Mouse (Mus musculus): ENCODE data around the gene Mapkapk2. TPM values are rescaled to one million over a fixed set of nuclear protein-coding genes. Genes with fewer than 3 reads are reported as not detected.

Gene Mapkapk2
- polyA plus RNA-seq, 1 experiment from 2014 or later, result 42.6 TPM

DNA sequence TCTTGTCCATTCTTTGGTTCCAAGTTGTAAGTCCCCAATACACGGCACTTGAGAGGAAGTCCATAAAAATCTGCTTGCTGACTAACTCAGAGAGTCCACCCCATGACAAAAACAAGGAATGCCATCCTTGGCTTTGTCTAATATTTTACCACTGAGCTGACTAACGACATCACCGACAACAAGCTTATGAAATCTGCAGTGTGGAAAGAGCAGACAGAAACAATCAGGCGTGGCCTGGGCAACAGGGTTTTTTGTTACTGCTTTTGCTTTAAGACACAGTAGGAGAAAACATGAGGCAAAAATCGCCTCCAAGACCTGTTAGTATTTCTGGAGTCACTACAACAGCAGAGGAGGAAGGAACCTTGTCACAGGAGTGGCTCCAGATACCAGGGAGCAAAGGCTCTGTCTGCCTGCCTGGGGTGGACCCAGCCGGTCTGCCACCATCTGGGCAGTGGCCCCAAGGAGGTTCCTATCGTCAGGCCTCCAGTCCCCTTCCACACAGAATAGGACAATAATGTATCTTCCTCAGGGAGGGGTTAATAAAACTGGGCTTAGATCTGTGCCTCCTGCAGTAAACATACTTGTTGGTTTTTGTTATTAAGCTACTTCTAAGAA, 25.1 kb downstream of the Mapkapk2 start:
- H3K27me3 ChIP-seq (replicated peaks), result no peaks in the 10 kb centered on the region
- ATAC-seq, result peak; percentile 76
- no peaks in the 10 kb centered on the region for H3K36me3 ChIP-seq
- WGBS, result 75% methylated on average over 7 of the region's 7 CpGs
- H3K4me3 ChIP-seq (replicated peaks), result no peak overlapping the region
- no peak overlapping the region for H3K4me2 ChIP-seq (replicated peaks)
- no peaks in the 10 kb centered on the region for H3K9me3 ChIP-seq
- no peak overlapping the region; the same call in 1 of the 2 replicates for H3K27ac ChIP-seq
- H3K9ac ChIP-seq, result no peak overlapping the region
- H3K4me1 ChIP-seq (replicated peaks), result peaks cover 15% of the 10 kb centered on the region

DNA sequence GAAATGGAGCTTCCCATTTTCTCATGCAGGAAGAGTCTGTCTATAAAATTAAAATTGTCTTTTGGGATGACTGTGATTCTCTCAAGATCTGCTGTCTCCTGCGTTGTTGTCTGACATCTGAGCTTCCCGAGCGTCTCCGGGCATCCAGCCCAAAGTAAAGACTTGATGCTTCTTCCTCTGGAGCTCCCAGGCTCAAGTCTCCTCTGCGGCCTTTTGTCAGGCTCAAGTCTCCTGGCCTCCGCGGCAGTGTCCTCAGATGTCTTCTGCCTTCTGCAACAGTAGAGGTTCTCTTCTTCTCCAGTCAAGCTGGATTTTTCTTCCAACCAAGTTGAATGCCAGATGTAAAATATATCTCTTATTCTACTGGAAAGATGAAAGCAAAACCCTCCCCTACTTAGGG, 28.6 kb downstream of the Mapkapk2 start:
- no peaks in the 10 kb centered on the region for H3K9me3 ChIP-seq
- no peak overlapping the region for H3K4me3 ChIP-seq (replicated peaks)
- no peak overlapping the region for H3K4me2 ChIP-seq (replicated peaks)
- no peak for ATAC-seq
- WGBS, result 86% methylated on average over 7 of the region's 7 CpGs
- no peaks in the 10 kb centered on the region for H3K27me3 ChIP-seq (replicated peaks)
- no peak overlapping the region for H3K9ac ChIP-seq
- H3K27ac ChIP-seq, result no peak overlapping the region
- H3K36me3 ChIP-seq, result no peaks in the 10 kb centered on the region
- peaks cover 7% of the 10 kb centered on the region for H3K4me1 ChIP-seq (replicated peaks)

DNA sequence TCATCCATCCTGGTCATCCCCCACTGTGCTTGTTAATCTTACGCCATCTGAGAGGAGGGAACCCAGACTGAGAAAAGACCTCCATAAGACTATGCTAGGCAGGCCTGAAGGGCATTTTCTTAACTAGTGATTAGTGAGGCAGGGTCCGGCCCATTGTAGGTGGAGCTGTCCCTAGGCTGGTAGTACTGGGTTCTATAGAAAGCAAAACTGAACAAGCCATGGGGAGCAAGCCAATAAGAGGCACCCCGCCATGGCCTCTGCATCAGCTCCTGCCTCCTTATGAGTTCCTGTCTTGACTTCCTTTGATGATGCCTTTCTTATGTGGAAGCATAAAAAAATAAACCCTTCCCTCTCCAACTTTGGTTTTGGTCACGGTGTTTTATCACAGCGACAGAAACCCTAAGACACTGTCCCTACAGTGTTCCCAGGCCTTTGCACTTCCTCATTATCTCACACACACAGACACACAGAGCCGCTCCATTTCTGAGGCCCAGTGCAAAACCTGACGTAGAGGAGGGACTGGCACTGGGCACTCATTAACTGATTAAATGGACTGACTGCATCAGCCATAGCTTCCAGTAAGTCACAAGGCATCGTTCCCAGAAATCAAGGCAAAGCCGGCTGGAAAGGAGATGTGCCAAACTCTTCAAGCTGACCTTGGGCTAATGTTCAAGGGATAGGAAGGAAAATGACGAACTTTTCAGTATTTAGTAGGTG, 29.5 kb downstream of the Mapkapk2 start:
- Histone ChIP-seq H3K27me3 (replicated peaks) (no peaks in the 10 kb centered on the region), H3K9ac (no peak overlapping the region), H3K27ac (no peak overlapping the region), H3K4me2 (replicated peaks) (no peak overlapping the region), H3K4me3 (replicated peaks) (no peak overlapping the region), H3K9me3 (no peaks in the 10 kb centered on the region), H3K4me1 (replicated peaks) (peaks cover 4% of the 10 kb centered on the region; the same call in 1 of the 2 replicates), H3K36me3 (no peaks in the 10 kb centered on the region)
- WGBS, result 83% methylated on average over 10 of the region's 10 CpGs
- peak; percentile 57; the same call in 1 of the 2 replicates for ATAC-seq

DNA sequence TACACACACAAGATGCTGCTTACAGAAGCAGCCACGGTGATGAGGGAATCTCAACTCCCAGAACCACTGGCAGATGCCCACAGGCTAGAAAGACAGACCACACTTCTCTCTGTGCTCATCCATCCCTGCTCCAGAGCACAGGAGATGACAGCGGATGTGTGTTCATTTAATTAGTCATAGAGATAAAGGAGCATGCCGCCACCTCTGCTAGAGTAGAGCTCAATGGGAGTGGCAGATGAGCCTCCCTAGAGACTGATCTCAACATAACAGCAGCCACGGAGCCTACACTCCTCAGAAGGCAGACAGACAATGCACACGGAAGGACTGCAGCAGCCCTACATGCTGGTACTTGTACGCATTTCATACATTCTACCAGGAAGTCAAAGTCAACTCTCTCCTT, 33.4 kb downstream of the Mapkapk2 start:
- Histone ChIP-seq H3K4me1 (replicated peaks) (peaks cover 38% of the 10 kb centered on the region), H3K27ac (no peak overlapping the region), H3K9ac (no peak overlapping the region), H3K36me3 (no peaks in the 10 kb centered on the region), H3K4me3 (replicated peaks) (no peak overlapping the region), H3K4me2 (replicated peaks) (no peak overlapping the region), H3K9me3 (no peaks in the 10 kb centered on the region), H3K27me3 (replicated peaks) (no peaks in the 10 kb centered on the region)
- peak; percentile 29; the same call in 1 of the 2 replicates for ATAC-seq
- 62% methylated on average over 6 of the region's 6 CpGs for WGBS

DNA sequence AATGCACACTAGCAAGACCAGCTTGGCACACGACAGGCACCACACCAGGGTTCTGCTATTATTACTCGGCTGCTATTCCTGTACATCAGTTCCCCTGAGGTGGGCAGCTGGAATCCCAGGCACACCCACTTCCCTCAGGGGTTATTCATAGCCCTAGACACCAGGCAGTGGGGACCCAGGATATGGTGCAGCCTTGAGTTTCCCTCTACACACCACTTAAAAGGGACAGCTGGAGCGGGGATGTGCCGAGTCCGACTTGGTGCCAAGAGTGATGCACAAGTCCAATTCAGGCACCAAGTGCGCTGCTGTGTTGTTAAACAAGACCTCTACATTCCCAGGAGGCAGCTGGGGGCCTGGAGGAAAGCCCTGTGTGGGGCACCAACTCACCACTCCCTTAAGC, 34.8 kb downstream of the Mapkapk2 start:
- H3K4me3 ChIP-seq (replicated peaks), result no peak overlapping the region
- no peaks in the 10 kb centered on the region for H3K9me3 ChIP-seq
- no peak overlapping the region for H3K9ac ChIP-seq
- H3K4me2 ChIP-seq (replicated peaks), result no peak overlapping the region
- peaks cover 42% of the 10 kb centered on the region for H3K4me1 ChIP-seq (replicated peaks)
- ATAC-seq, result no peak
- 58% methylated on average over 6 of the region's 6 CpGs for WGBS
- H3K36me3 ChIP-seq, result peaks cover under 1% of the 10 kb centered on the region; the same call in 1 of the 2 replicates
- H3K27ac ChIP-seq, result no peak overlapping the region
- no peaks in the 10 kb centered on the region for H3K27me3 ChIP-seq (replicated peaks)

DNA sequence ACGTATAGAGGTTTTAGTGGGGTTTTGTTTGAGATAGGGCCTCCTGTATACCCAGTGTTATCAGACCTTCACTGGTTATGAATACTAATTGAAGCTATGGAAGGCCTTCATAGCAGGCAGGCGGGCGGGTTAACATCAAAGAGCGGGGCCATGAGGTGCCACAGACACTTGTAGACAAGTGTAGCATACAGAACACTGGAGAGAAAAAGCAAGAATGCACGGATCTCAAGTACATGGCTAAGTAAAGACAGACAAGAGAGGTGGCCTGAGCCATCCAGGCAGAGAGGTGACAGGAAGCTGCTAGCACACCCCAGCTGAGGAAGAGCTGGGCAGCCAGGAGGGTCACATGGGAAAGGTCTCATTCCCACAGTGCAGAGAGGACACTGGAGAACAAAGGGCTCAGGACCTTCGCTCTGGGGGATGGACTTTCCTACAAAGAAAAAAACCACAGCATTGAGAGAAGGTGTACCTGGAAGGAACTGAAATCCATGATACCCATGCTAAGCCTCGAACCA, 35.8 kb downstream of the Mapkapk2 start:
- 67% methylated on average over 7 of the region's 7 CpGs for WGBS

DNA sequence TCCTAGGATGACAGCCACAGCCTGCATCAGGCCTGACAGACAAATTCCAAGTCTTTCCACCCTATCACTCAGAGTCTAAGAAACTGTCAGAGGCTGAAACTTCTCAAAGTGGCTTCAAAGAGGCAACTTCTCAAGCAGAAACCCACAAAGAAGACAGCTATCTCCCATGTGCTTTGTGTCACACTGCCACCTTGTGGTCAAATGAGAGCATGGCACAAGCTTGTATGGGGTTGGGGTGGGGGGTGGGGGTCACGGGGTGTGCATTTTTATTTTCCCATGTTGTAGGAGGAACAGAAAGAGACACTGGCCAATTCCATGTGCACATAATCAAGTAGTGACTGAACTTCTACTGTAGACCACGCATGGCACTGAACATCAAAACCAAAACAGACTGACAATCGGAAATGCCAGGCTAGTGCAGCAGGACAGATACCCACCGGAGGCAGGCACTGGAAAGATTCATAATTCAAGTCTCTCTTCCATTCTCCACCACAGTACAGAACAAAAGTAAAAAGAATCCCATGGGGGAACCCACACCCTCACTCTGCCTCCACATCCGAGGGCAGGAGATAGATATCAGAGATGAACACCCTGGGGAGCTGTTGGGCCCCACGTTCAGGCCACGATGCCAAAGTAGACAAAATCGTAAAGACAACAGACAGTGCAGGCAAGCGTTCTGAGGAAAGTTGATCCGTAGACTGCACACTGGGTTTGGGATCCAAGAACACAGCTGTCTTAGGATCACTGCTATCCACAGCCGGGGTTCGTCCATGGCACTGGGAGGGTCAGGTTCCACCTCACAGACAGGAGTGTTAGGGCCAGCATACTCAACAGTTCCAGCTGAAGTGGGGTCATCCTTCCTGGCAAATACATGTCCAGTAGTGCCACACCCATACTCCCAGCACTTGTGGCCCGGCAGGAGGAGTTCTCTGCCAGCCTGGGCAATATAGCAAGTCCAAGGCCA, 37.1 kb downstream of the Mapkapk2 start:
- ATAC-seq, result no peak; the same call in 1 of the 2 replicates
- no peak overlapping the region for H3K4me2 ChIP-seq (replicated peaks)
- H3K27me3 ChIP-seq (replicated peaks), result no peaks in the 10 kb centered on the region
- peaks cover 16% of the 10 kb centered on the region for H3K36me3 ChIP-seq
- H3K9me3 ChIP-seq, result no peaks in the 10 kb centered on the region
- peaks cover 42% of the 10 kb centered on the region for H3K4me1 ChIP-seq (replicated peaks)
- WGBS, result 63% methylated on average over 13 of the region's 13 CpGs
- H3K27ac ChIP-seq, result 0 out of 2 replicates have a peak overlapping the region, but pooled peaks have one; percentile 13
- no peak overlapping the region for H3K4me3 ChIP-seq (replicated peaks)
- H3K9ac ChIP-seq, result no peak overlapping the region

More for the DNA sequence above, 35.8 kb downstream of the Mapkapk2 start:
- Histone ChIP-seq H3K27me3 (replicated peaks) (no peaks in the 10 kb centered on the region), H3K4me3 (replicated peaks) (no peak overlapping the region), H3K36me3 (peaks cover 4% of the 10 kb centered on the region; the same call in 1 of the 2 replicates), H3K9ac (no peak overlapping the region), H3K4me2 (replicated peaks) (no peak overlapping the region), H3K9me3 (no peaks in the 10 kb centered on the region), H3K4me1 (replicated peaks) (peaks cover 42% of the 10 kb centered on the region), H3K27ac (0 out of 2 replicates have a peak overlapping the region, but pooled peaks have one; percentile 2)
- no peak for ATAC-seq

DNA sequence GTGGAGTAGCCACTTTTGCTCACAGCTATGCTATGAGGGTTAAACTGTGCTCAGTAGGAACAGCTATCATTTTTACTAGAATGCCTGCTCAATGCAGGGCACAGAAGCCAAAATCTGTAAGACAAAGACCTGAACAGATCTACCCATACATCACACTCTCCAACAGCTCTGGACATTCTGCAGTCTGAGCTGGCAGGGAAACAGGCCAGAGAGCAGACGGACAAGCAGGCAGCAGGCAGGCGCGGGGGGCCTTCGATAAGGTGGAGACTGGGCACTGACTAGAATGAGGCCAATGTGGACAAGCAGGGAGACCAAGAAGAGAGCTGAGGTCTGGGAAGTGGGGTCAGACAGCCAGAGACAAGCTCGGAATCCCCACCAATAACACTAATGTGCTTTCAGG, 37.8 kb downstream of the Mapkapk2 start:
- Histone ChIP-seq H3K4me3 (replicated peaks) (no peak overlapping the region), H3K9me3 (no peaks in the 10 kb centered on the region), H3K9ac (no peak overlapping the region), H3K4me1 (replicated peaks) (peaks cover 42% of the 10 kb centered on the region), H3K36me3 (peaks cover 23% of the 10 kb centered on the region), H3K4me2 (replicated peaks) (no peak overlapping the region), H3K27me3 (replicated peaks) (no peaks in the 10 kb centered on the region), H3K27ac (no peak overlapping the region)
- no peak for ATAC-seq
- WGBS, result 80% methylated on average over 5 of the region's 5 CpGs

DNA sequence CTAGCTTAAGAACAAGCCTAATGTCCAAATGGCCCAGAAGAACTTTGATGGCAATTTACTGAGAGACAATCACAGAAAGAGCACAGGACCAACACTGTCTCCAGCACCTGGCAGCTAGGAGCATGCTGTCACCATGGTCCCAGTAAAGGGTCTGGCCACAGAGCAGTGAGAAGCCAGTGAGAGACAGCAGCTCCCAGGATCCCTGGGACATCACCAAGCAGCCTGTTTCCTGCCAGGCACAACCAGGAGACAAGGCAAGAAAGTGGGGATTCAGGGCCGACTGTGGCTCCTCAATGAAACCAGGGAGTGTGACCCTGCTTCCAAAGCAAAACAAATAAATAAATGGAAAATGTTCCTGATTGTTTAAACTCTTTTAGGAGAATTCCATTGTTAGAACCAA, 38.2 kb downstream of the Mapkapk2 start:
- Histone ChIP-seq H3K27ac (no peak overlapping the region), H3K36me3 (peaks cover 24% of the 10 kb centered on the region), H3K4me2 (replicated peaks) (no peak overlapping the region), H3K9me3 (no peaks in the 10 kb centered on the region), H3K4me1 (replicated peaks) (peaks cover 42% of the 10 kb centered on the region), H3K27me3 (replicated peaks) (no peaks in the 10 kb centered on the region), H3K4me3 (replicated peaks) (no peak overlapping the region), H3K9ac (no peak overlapping the region)
- WGBS, result 36% methylated on average over 1 of the region's 1 CpGs
- ATAC-seq, result no peak

DNA sequence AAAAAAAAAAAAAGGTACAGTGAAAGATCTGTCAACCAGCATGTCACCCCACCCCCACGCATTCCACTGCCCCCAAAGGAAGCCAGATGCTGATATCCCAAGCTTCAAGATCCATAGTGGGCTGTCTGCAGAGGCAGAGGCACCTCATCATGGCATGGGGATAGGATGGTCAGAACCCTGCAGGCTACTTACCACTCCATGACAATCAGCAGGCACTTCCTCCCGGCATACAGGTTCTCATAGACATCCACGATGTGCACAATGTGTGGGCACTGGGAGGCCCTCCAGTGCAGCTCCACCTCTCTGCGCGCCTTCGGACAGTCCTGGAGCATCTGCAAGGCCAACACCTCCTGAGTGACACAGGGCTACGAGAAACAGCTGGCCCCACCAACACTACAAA, 39.2 kb downstream of the Mapkapk2 start:
- H3K4me2 ChIP-seq (replicated peaks), result no peak overlapping the region
- no peak for ATAC-seq
- no peaks in the 10 kb centered on the region for H3K27me3 ChIP-seq (replicated peaks)
- H3K4me1 ChIP-seq (replicated peaks), result peaks cover 40% of the 10 kb centered on the region
- H3K36me3 ChIP-seq, result peaks cover 32% of the 10 kb centered on the region
- no peak overlapping the region for H3K9ac ChIP-seq
- no peak overlapping the region for H3K27ac ChIP-seq
- H3K9me3 ChIP-seq, result no peaks in the 10 kb centered on the region
- WGBS, result 68% methylated on average over 7 of the region's 7 CpGs
- H3K4me3 ChIP-seq (replicated peaks), result no peak overlapping the region

DNA sequence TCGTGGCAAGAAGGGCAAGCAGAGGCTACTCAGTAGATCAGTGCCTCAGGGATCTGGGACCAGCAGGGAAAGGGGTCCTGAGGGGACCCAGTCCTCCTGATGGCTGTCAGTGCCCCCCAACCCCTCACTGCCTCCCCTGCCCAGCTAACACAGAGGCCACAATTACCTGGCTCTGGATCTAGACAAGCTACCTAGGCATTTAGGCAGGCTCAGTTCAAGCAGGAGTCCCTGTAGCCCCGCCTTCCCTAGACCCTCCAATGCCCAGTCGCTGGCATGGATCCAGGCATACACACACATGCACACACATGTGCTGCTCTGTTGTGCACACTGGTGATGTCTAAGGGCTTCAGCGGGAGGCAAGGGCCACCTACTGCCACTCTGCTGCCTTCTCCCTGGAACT, 43.4 kb downstream of the Mapkapk2 start:
- H3K27me3 ChIP-seq (replicated peaks), result no peaks in the 10 kb centered on the region
- no peaks in the 10 kb centered on the region for H3K9me3 ChIP-seq
- H3K4me1 ChIP-seq (replicated peaks), result peaks cover 14% of the 10 kb centered on the region
- H3K27ac ChIP-seq, result no peak overlapping the region
- ATAC-seq, result no peak
- 86% methylated on average over 4 of the region's 4 CpGs for whole genome bisulfite sequencing
- peaks cover 36% of the 10 kb centered on the region for H3K36me3 ChIP-seq
- H3K4me3 ChIP-seq (replicated peaks), result no peak overlapping the region
- no peak overlapping the region for H3K9ac ChIP-seq
- H3K4me2 ChIP-seq (replicated peaks), result no peak overlapping the region

DNA sequence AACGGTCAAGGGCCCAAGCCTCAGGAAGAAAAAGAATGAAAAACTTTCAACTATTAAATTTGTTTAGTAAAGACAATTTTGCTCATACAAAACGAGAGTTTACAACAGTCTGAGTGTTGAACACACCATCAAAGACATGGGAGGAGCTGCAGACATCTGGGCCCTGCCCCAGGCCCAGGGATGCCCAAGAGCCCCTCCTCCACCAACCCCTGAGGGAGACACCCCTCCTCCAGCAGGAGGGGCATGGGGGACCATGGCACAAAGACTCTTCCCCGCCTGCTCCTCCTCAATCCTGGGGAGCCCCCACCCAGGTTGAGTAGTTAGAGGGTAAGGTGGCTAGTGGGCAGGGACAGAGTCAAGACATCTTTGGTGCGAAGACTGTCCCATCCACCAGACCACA, 44.0 kb downstream of the Mapkapk2 start:
- H3K4me2 ChIP-seq (replicated peaks), result no peak overlapping the region
- peaks cover 36% of the 10 kb centered on the region for H3K36me3 ChIP-seq
- no peak overlapping the region for H3K9ac ChIP-seq
- H3K4me1 ChIP-seq (replicated peaks), result 0 out of 2 replicates have a peak, but pooled peaks cover 9% of the 10 kb centered on the region
- 61% methylated on average over 4 of the region's 4 CpGs for WGBS
- H3K9me3 ChIP-seq, result no peaks in the 10 kb centered on the region
- ATAC-seq, result peak; percentile 10; the same call in 1 of the 2 replicates
- H3K27me3 ChIP-seq (replicated peaks), result no peaks in the 10 kb centered on the region
- H3K27ac ChIP-seq, result no peak overlapping the region
- no peak overlapping the region for H3K4me3 ChIP-seq (replicated peaks)
